Mouse (Mus musculus) embryonic stem cell, embryonic (primary cell): ENCODE data around the gene Ctnnd2.

ENCODE experiments used
- CTCF ChIA-PET, 4 experiments: fragments of 300-600 bp in 2 of 4; fragments of 350-600 bp in 2 of 4; sonication (Branson Sonifier 250); formaldehyde crosslinking; loops; one replicate each; lab custom pipeline; 2022; ENCODE audit warnings: inconsistent platforms in 2 of 4; lab: Charles Lee
- POLR2A ChIA-PET, 4 experiments: fragments of 300-600 bp in 2 of 4; fragments of 350-600 bp in 2 of 4; sonication (Branson Sonifier 250); formaldehyde crosslinking; loops; one replicate each; lab custom pipeline; 2022; ENCODE audit warnings: antibody characterized with exemption in 4 of 4, inconsistent platforms in 1 of 4; lab: Charles Lee

Gene Ctnnd2

GRCm38 (mm10) chr15:31027448-31028230, 855.2 kb downstream of the Ctnnd2 start:
- POLR2A ChIA-PET, result no interaction called here
- CTCF ChIA-PET, result no interaction called here

GRCm38 (mm10) chr15:31044983-31045382, 872.6 kb downstream of the Ctnnd2 start:
- POLR2A ChIA-PET, result no interaction called here

GRCm38 (mm10) chr15:31051496-31051895, 879.1 kb downstream of the Ctnnd2 start:
- ChIA-PET POLR2A (interaction anchor here in 1 of 4 experiments (0.6 kb wide), 1 partner anchor 1040 kb away, joined by 4 read pairs; no protein-coding TSS in a partner anchor), CTCF (interaction anchor here in 2 of 4 experiments (0.6 to 0.7 kb wide), 2 partner anchors 31 to 206 kb away, joined by 3 to 4 read pairs; no protein-coding TSS in a partner anchor)

More at GRCm38 (mm10) chr15:31044983-31045382, 872.6 kb downstream of the Ctnnd2 start:
- CTCF ChIA-PET, result interaction anchor here in 1 of 4 experiments (0.6 kb wide), 1 partner anchor 197 kb away, joined by 4 read pairs; no protein-coding TSS in a partner anchor

- ChIA-PET CTCF (interaction anchor here in 1 of 4 experiments (0.6 kb wide), 1 partner anchor 112 kb away, joined by 3 read pairs; no protein-coding TSS in a partner anchor), POLR2A (no interaction called here)
These were observed 883.8 kb downstream of the Ctnnd2 start for GRCm38 (mm10) chr15:31056145-31056544.

- POLR2A ChIA-PET, result no interaction called here
- CTCF ChIA-PET, result no interaction called here
These were observed 885.9 kb downstream of the Ctnnd2 start for GRCm38 (mm10) chr15:31058315-31058714.

- POLR2A ChIA-PET, result no interaction called here
- CTCF ChIA-PET, result no interaction called here
These were observed 891.3 kb downstream of the Ctnnd2 start for GRCm38 (mm10) chr15:31063734-31064133.

- POLR2A ChIA-PET, result no interaction called here
- CTCF ChIA-PET, result no interaction called here
These were observed 895.7 kb downstream of the Ctnnd2 start for GRCm38 (mm10) chr15:31068127-31068526.

- ChIA-PET POLR2A (no interaction called here), CTCF (no interaction called here)
These were observed 897.9 kb downstream of the Ctnnd2 start for GRCm38 (mm10) chr15:31070311-31070710.
